Mouse (Mus musculus): ENCODE measurements around the gene Fcer1g.

DNA sequence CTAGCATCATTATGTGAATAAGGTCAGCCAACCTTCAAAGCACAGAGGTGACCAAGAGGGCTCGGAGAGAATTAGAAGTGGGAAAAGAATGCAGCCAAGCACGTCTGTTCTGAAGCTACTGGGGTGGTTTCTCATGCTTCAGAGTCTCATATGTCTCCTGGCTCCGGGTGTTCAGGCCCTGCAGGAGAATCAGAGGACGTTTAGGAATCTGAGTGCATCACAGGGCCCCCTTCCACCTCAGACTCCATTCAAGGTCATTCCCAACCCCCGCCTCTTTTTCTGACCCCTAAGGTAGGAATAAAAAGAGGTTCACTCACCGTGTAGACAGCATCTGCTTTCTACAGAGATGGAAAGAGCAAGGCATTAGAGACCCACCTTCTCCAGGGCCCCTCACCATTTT is 4.4 kb downstream of the Fcer1g start:
- no peak for TF ChIP-seq POLR2A (IDR thresholded peaks at IDR 0.05; ENCODE audit: low read depth, low read length)
- no peak for TF ChIP-seq CTCF (conservative IDR thresholded peaks at IDR 0.05; ENCODE audit: insufficient read depth, insufficient read length, low read depth, low read length)

All from kidney, adult 2 months (tissue).